Mouse (Mus musculus) gastrocnemius, postnatal 4 days (tissue): Measurements from ENCODE around the gene Dck. TPM values are rescaled to one million over a fixed set of nuclear protein-coding genes. Genes with fewer than 3 reads are reported as not detected.

ENCODE experiments used
- DNase-seq, 2 experiments: peaks; one replicate each; pipeline ENCODE4 v3.0.0; 2021 to 2022; ENCODE audit warnings: low spot score in 2 of 2, mixed read lengths in 2 of 2
- total RNA-seq, 2 experiments: library from RNA; stranded (reverse); gene quantifications; 2 replicates each; pipeline ENCODE4 v1.2.3; 2021

The Dck gene
- total RNA-seq, 2 experiments from 2014 or later, result 8.7 to 11.4 TPM

GRCm38 (mm10) chr5:88790675-88791074 lies 25.9 kb downstream of the Dck start:
- DNase-seq, result no peak

GRCm38 (mm10) chr5:88791256-88792245 lies 26.8 kb downstream of the Dck start:
- DNase-seq, result no peak

GRCm38 (mm10) chr5:88793676-88794075 lies 28.9 kb downstream of the Dck start:
- DNase-seq, result no peak

- no peak for DNase-seq
Measured at GRCm38 (mm10) chr5:88795910-88796584, 31.3 kb downstream of the Dck start.

GRCm38 (mm10) chr5:88796588-88796987 lies 31.8 kb downstream of the Dck start:
- DNase-seq, result no peak

- no peak for DNase-seq
Measured at GRCm38 (mm10) chr5:88797121-88797520, 32.3 kb downstream of the Dck start.

GRCm38 (mm10) chr5:88805616-88806015 lies 40.8 kb downstream of the Dck start:
- DNase-seq, result no peak

GRCm38 (mm10) chr5:88806278-88806677 lies 41.5 kb downstream of the Dck start:
- DNase-seq, result no peak

- DNase-seq, result no peak
Measured at GRCm38 (mm10) chr5:88807342-88807741, 42.5 kb downstream of the Dck start.

- no peak for DNase-seq
Measured at GRCm38 (mm10) chr5:88813188-88813587, 48.4 kb downstream of the Dck start.

GRCm38 (mm10) chr5:88814552-88814951 lies 49.8 kb downstream of the Dck start:
- DNase-seq, result no peak

GRCm38 (mm10) chr5:88821542-88821941 lies 56.7 kb downstream of the Dck start:
- no peak for DNase-seq

GRCm38 (mm10) chr5:88824838-88825237 lies 60.0 kb downstream of the Dck start:
- no peak for DNase-seq

GRCm38 (mm10) chr5:88829835-88830571 lies 65.2 kb downstream of the Dck start:
- DNase-seq, result no peak

- no peak for DNase-seq
Measured at GRCm38 (mm10) chr5:88830880-88831279, 66.1 kb downstream of the Dck start.

- DNase-seq, result no peak
Measured at GRCm38 (mm10) chr5:88831935-88832334, 67.1 kb downstream of the Dck start.

Other genes with a start within 250 kb of the Dck start
- gene Jchain, start 237.1 kb upstream of the Dck start, total RNA-seq, result under 1 TPM; 0.31 to 0.32 TPM
- 10 to 100 TPM; 34.1 to 35.1 TPM for gene Utp3, start 210.5 kb upstream of the Dck start, total RNA-seq
- 10 to 100 TPM; 13.8 to 14.5 TPM for gene Rufy3, start 200.0 kb upstream of the Dck start, total RNA-seq
- 100 to 1,000 TPM in 1 of 2 experiments, 10 to 100 TPM in 1; 95.6 to 130 TPM for gene Grsf1, start 88.8 kb upstream of the Dck start, total RNA-seq
- gene Mob1b, start 44.1 kb upstream of the Dck start, total RNA-seq, result 10 to 100 TPM; 34.5 to 42.6 TPM
- 10 to 100 TPM; 12.1 to 17.8 TPM for gene Slc4a4, start 121.8 kb downstream of the Dck start, total RNA-seq